Mouse (Mus musculus) bone marrow macrophage, adult 2 months (primary cell): Measurements from ENCODE around the gene Npas2. TPM values are rescaled to one million over a fixed set of nuclear protein-coding genes. Genes with fewer than 3 reads are reported as not detected.

Experiments used
- H3K27ac ChIP-seq: 2 replicates; pipeline ENCODE4 v1.5.1; 2012; ENCODE audit warnings: low read depth, low read length; ENCODE audit not compliant: insufficient read depth
- H3K4me1 ChIP-seq: 2 replicates; pipeline ENCODE4 v1.6.1; 2012; ENCODE audit warnings: low read length; ENCODE audit not compliant: control insufficient read depth, insufficient read depth
- H3K4me3 ChIP-seq: 2 replicates; pipeline ENCODE4 v1.5.1; 2012; ENCODE audit warnings: mild to moderate bottlenecking, low read length, moderate library complexity; ENCODE audit not compliant: insufficient read depth
- CTCF ChIP-seq: IDR thresholded peaks from 2 replicates; pipeline ENCODE4 v1.5.1; 2012; ENCODE audit warnings: low read depth, mild to moderate bottlenecking, low read length, moderate library complexity
- POLR2A ChIP-seq: IDR thresholded peaks from 2 replicates; pipeline ENCODE4 v1.6.1; 2012; ENCODE audit warnings: mild to moderate bottlenecking, low read depth, low read length, borderline replicate concordance
- polyA plus RNA-seq: library from polyadenylated mRNA; stranded (reverse); fragments of >200 nt; gene quantifications from 2 replicates; pipeline ENCODE4 v1.2.4, GENCODE M21; 2012; ENCODE audit not compliant: missing spikeins, insufficient read depth, insufficient read length

Gene Npas2
- polyA plus RNA-seq = 0.60 and 0.75 TPM in 2 replicates

- Histone ChIP-seq H3K27ac (no peak within 1 kb of the TSS), H3K4me3 (peak within 1 kb of the TSS; percentile 82), H3K4me1 (peaks cover 10% of the 10 kb centered on the region)
- TF ChIP-seq CTCF (no peak), POLR2A (no peak)
These were observed at the start of gene Npas2 for GRCm38 (mm10) chr1:39192997-39193861. Gene Npas2, plus strand, starts transcription at chr1:39193731.

GRCm38 (mm10) chr1:39156778-39157177 is 36.8 kb upstream of the Npas2 start:
- no peak overlapping the region for H3K27ac ChIP-seq
- no peak overlapping the region for H3K4me3 ChIP-seq
- TF ChIP-seq POLR2A (no peak), CTCF (no peak)
- peaks cover 13% of the 10 kb centered on the region for H3K4me1 ChIP-seq

GRCm38 (mm10) chr1:39160167-39160566 is 33.4 kb upstream of the Npas2 start:
- TF ChIP-seq POLR2A = no peak
- no peak for TF ChIP-seq CTCF
- Histone ChIP-seq H3K4me3 (no peak overlapping the region), H3K4me1 (peaks cover 12% of the 10 kb centered on the region), H3K27ac (no peak overlapping the region)

GRCm38 (mm10) chr1:39163077-39163476 is 30.5 kb upstream of the Npas2 start:
- no peak overlapping the region for H3K27ac ChIP-seq
- TF ChIP-seq CTCF (no peak), POLR2A (no peak)

GRCm38 (mm10) chr1:39176690-39177089 is 16.8 kb upstream of the Npas2 start:
- TF ChIP-seq POLR2A = no peak
- TF ChIP-seq CTCF = no peak
- H3K4me3 ChIP-seq = no peak overlapping the region
- H3K27ac ChIP-seq = no peak overlapping the region
- H3K4me1 ChIP-seq = no peaks in the 10 kb centered on the region

More at GRCm38 (mm10) chr1:39163077-39163476, 30.5 kb upstream of the Npas2 start:
- Histone ChIP-seq H3K4me1 (peaks cover 12% of the 10 kb centered on the region), H3K4me3 (no peak overlapping the region)

- Histone ChIP-seq H3K4me1 (no peaks in the 10 kb centered on the region), H3K27ac (no peak overlapping the region), H3K4me3 (no peak overlapping the region)
- TF ChIP-seq POLR2A = no peak
- no peak for TF ChIP-seq CTCF
These were observed 16.3 kb upstream of the Npas2 start for GRCm38 (mm10) chr1:39177211-39177610.

GRCm38 (mm10) chr1:39179806-39180205 is 13.7 kb upstream of the Npas2 start:
- H3K27ac ChIP-seq = no peak overlapping the region
- no peaks in the 10 kb centered on the region for H3K4me1 ChIP-seq
- TF ChIP-seq CTCF (no peak), POLR2A (no peak)
- no peak overlapping the region for H3K4me3 ChIP-seq

GRCm38 (mm10) chr1:39180517-39180916 is 13.0 kb upstream of the Npas2 start:
- no peaks in the 10 kb centered on the region for H3K4me1 ChIP-seq
- TF ChIP-seq POLR2A (no peak), CTCF (no peak)
- no peak overlapping the region for H3K4me3 ChIP-seq
- H3K27ac ChIP-seq = no peak overlapping the region

- H3K27ac ChIP-seq = no peak overlapping the region
- peaks cover 4% of the 10 kb centered on the region; the same call in 1 of the 2 replicates for H3K4me1 ChIP-seq
- no peak for TF ChIP-seq POLR2A
- no peak for TF ChIP-seq CTCF
- no peak overlapping the region for H3K4me3 ChIP-seq
These were observed 11.6 kb upstream of the Npas2 start for GRCm38 (mm10) chr1:39181901-39182300.

GRCm38 (mm10) chr1:39185833-39186232 is 7.7 kb upstream of the Npas2 start:
- H3K27ac ChIP-seq = no peak overlapping the region
- H3K4me1 ChIP-seq = peaks cover 4% of the 10 kb centered on the region; the same call in 1 of the 2 replicates
- TF ChIP-seq POLR2A (no peak), CTCF (no peak)
- no peak overlapping the region for H3K4me3 ChIP-seq
